Comparison of ENCODE assay signal across 8 mouse cellular contexts in genomic region chr17:87315021-87315531, GRCm38 (mm10). TPM values are rescaled to one million over a fixed set of nuclear protein-coding genes. Genes with fewer than 3 reads are reported as not detected.
A peak's percentile ranks its signal among the peaks of the same experiment; 100 is the strongest.
DNase-seq lines count a peak whose midpoint lies in the region; ATAC-seq lines count a peak whose summit lies in the region.

No protein-coding gene starts in this region.

- no peaks in the 10 kb centered on the region for H3K27me3 ChIP-seq in intestine, embryonic 15.5 days (replicated peaks)
- H3K27me3 ChIP-seq in midbrain, embryonic 10.5 days (ENCODE audit: low read depth, poor library complexity, severe bottlenecking), result peaks cover 10% of the 10 kb centered on the region; the same call in 1 of the 2 replicates

- H3K36me3 ChIP-seq in intestine, embryonic 15.5 days, result no peaks in the 10 kb centered on the region
- no peaks in the 10 kb centered on the region for H3K36me3 ChIP-seq in midbrain, embryonic 10.5 days

- DNase-seq in adrenal gland, adult (ENCODE audit: inconsistent age in 2 of 2, low spot score in 1 of 2), result peak; percentile 90 to 97
- DNase-seq in embryo, embryonic 10.5 days (ENCODE audit: low spot score), result peak; percentile 93
- DNase-seq in gastrocnemius, postnatal 36 days, result peak; percentile 92 to 93
- DNase-seq in left cerebral cortex, postnatal 25 days (ENCODE audit: low spot score in 2 of 2), result peak; percentile 90 to 94
- peak; percentile 86 for DNase-seq in midbrain, embryonic 10.5 days (ENCODE audit: low spot score)
- peak; percentile 79 to 85 for DNase-seq in right cerebral cortex, postnatal 36 days (ENCODE audit: low spot score in 2 of 2)
- DNase-seq in yolk sac, embryonic 10.5 days (ENCODE audit: low spot score), result peak; percentile 76

- 14% methylated on average over 9 of the region's 9 CpGs for WGBS in intestine, embryonic 15.5 days
- WGBS in midbrain, embryonic 10.5 days, result 12% methylated on average over 9 of the region's 9 CpGs

- no peak overlapping the region for H3K27ac ChIP-seq in intestine, embryonic 15.5 days
- peak overlapping the region; percentile 63; the same call in 1 of the 2 replicates for H3K27ac ChIP-seq in midbrain, embryonic 10.5 days (replicated peaks)

- no peak overlapping the region for H3K4me3 ChIP-seq in intestine, embryonic 15.5 days (replicated peaks)
- no peak overlapping the region for H3K4me3 ChIP-seq in midbrain, embryonic 10.5 days

- peak; percentile 65 for ATAC-seq in intestine, embryonic 15.5 days

- intact Hi-C loops in gastrocnemius, postnatal 36 days (cut with DNase I), result loop anchor here (1.0 to 5.0 kb wide), 3 partner anchors 62 to 215 kb away; partner anchors contain the start of gene Calm2
- intact Hi-C loops in left cerebral cortex, postnatal 25 days (cut with DNase I), result loop anchor here (1.0 to 5.0 kb wide), 3 partner anchors 132 to 352 kb away; partner anchors contain the start of gene Calm2

- no peak overlapping the region for H3K9ac ChIP-seq in intestine, embryonic 15.5 days

- peak overlapping the region; percentile 45 for H3K4me2 ChIP-seq in intestine, embryonic 15.5 days (replicated peaks)

- H3K9me3 ChIP-seq in intestine, embryonic 15.5 days, result no peaks in the 10 kb centered on the region
- H3K9me3 ChIP-seq in midbrain, embryonic 10.5 days (replicated peaks), result no peaks in the 10 kb centered on the region

- peaks cover 27% of the 10 kb centered on the region for H3K4me1 ChIP-seq in intestine, embryonic 15.5 days (replicated peaks)
- peaks cover 50% of the 10 kb centered on the region for H3K4me1 ChIP-seq in midbrain, embryonic 10.5 days

RNA-seq across cellular contexts. Expression of gene Ttc7, which starts 32.4 kb away (rescaled TPM):
- total RNA-seq in gastrocnemius, postnatal 36 days (2021), result 1 to 10 TPM; 6.8 to 8.2 TPM
- polyA plus RNA-seq in intestine, embryonic 15.5 days (2015; fragmentation: Nextera tagmentation; extraction: Ambion mirVana), result 22.0 and 24.7 TPM in 2 replicates
- 10 to 100 TPM; 12.0 to 14.4 TPM for total RNA-seq in left cerebral cortex, postnatal 25 days (2021)
- 3.5 and 5.4 TPM in 2 replicates for polyA plus RNA-seq in midbrain, embryonic 10.5 days (2016; fragmentation: Nextera tagmentation; extraction: Ambion mirVana)

RNA-seq across cellular contexts. Expression of gene Mcfd2, which starts 49.3 kb away (rescaled TPM):
- 10 to 100 TPM; 19.0 to 21.7 TPM for total RNA-seq in gastrocnemius, postnatal 36 days (2021)
- polyA plus RNA-seq in intestine, embryonic 15.5 days (2015; fragmentation: Nextera tagmentation; extraction: Ambion mirVana), result 117 and 139 TPM in 2 replicates
- total RNA-seq in left cerebral cortex, postnatal 25 days (2021), result 10 to 100 TPM; 53.7 to 54.0 TPM
- polyA plus RNA-seq in midbrain, embryonic 10.5 days (2016; fragmentation: Nextera tagmentation; extraction: Ambion mirVana), result 79.7 and 86.6 TPM in 2 replicates
